Mouse (Mus musculus) lung, adult 2 months (tissue): ENCODE measurements around the gene Ccdc84.

Experiments used
- CTCF ChIP-seq: fragments of 200-500 bp; IDR thresholded peaks from 2 replicates; pipeline ENCODE4 v1.5.1; 2011; ENCODE audit warnings: mild to moderate bottlenecking, low read length, control low read depth; ENCODE audit not compliant: insufficient read depth
- POLR2A ChIP-seq: fragments of 200-500 bp; IDR thresholded peaks from 2 replicates; pipeline ENCODE4 v1.6.1; 2011; ENCODE audit warnings: low read depth, mild to moderate bottlenecking, control low read depth, low read length, borderline replicate concordance; ENCODE audit errors: extremely low read depth

DNA sequence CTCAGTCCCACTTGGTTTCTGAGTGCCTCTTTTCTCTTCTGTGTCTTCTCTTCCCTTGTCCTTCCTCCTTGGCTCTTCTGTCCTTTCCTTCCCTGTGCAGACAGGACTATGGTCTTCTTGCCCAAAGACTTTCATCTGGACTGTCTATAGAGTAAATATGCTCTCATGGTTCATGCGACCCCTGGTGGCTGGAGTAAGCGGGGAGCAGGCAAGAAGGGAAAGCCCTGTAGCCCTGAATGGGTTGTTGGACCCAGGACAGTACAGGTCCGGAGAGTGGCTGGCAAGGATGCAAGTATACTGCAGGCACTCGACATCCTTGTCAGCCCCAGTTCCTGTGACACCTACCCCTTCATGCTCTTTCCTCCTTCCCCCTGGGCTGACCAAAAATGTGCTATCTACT is 26.9 kb downstream of the Ccdc84 start:
- TF ChIP-seq CTCF (peak; percentile 80), POLR2A (no peak)
